Mouse (Mus musculus) testis, postnatal 14 days (tissue): ENCODE results near the gene Mapk10.
A peak's percentile ranks its signal among the peaks of the same experiment; 100 is the strongest.

Experiments used
- DNase-seq: peaks from one replicate; pipeline ENCODE4 v3.0.0; 2021; ENCODE audit warnings: low spot score

Mapk10 gene

DNA sequence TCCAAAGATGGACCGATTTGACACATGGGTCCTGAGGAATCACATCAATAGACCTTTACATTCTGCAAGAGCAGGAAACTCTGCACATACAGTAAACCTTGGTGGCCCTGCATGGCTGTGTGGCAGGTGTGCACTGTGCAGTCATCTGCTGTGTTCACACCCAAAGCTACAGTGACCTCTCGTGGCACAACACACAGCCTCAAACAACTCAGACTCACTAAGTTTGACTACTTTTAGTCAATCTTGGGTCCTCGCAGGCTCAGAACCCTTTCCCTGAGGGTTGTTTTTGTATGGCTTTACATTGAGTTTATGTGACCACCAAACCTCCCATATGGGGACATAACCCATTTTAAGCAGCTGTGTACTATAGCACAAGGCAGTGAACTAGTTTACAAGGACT, 47.1 kb downstream of the Mapk10 start:
- DNase-seq: no peak

- no peak for DNase-seq
These were observed 49.6 kb downstream of the Mapk10 start for GRCm38 (mm10) chr5:103161574-103161973.

GRCm38 (mm10) chr5:103161196-103161540, 50.0 kb downstream of the Mapk10 start:
- DNase-seq: peak; percentile 7

GRCm38 (mm10) chr5:103160314-103161195, 50.6 kb downstream of the Mapk10 start:
- DNase-seq: no peak

DNA sequence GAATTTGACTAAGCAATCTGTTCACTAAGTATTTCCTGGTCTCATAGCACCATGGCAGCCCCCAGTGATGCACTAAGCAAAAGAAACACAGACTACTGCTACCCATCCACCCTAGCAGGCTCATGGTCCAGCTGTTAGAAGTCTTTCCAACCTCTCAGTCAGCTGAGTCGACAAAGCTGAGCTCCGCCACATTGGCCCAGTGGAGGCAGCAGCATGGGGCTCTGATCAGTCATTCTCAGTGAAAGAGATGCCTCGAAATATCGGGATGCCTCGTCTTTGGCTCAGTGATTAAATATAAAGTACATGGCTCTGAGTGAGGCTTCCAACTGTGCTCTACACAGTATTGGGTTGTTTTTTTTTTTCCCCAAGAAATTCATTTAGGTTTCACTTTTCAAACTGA, 70.2 kb downstream of the Mapk10 start:
- DNase-seq: no peak

GRCm38 (mm10) chr5:103134839-103135238, 76.3 kb downstream of the Mapk10 start:
- DNase-seq: no peak

DNA sequence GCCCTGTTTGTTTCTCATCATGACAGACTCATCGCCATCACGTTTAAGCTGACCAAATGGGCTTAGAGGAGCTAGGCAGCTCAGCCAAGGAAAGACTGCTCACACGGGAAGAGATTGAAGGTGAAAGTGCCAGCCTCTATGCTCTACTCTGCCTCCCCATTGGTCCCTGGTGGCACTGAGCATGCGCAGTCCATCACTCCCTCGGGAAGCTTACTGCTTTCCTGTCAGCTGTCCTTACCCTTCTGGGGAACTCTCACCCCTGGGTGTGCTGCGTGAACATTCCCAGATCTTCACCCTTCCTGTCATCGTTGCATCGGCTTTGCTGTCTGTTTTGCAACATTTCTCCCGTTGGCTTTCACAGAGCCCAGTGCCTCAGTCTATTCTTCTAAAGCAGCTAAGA, 77.5 kb downstream of the Mapk10 start:
- peak; percentile 43 for DNase-seq

DNA sequence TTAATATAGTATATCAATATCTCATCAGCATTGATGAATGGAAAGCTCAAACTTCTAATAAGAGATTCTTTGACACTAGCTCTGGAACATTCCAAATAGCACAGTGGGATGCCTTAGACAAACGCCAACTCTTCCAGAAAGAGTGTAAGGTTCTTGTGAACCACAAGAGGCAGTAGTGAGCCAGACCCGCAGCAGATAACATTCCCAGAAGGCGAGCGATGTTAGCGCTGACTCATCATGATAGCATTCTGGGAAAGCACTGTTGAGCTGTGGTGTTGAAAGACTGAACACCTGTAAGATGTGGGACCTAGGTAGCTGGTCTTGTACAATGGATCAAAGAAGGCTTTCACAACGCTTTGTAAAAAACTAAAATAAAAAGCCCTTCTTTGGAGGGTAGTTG, 78.3 kb downstream of the Mapk10 start:
- peak; percentile 13 for DNase-seq

DNA sequence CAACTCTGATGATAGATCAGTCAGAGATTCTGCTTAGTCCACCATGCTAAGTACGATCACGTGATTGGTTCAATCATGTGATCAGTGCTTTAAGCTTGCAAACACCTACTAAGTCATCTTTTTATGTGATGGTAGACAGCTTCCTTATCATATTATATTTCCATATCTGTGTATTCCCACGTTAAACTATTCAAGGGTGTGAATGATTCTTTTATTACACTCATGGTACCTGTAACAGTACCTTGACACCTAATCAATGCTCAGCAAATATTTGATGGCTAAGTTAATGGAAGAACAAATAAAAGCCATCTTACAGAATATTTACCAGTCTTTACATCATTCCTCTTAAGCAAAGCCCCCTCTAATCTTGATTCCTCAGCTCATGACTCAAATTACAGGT, 91.5 kb downstream of the Mapk10 start:
- no peak for DNase-seq

DNA sequence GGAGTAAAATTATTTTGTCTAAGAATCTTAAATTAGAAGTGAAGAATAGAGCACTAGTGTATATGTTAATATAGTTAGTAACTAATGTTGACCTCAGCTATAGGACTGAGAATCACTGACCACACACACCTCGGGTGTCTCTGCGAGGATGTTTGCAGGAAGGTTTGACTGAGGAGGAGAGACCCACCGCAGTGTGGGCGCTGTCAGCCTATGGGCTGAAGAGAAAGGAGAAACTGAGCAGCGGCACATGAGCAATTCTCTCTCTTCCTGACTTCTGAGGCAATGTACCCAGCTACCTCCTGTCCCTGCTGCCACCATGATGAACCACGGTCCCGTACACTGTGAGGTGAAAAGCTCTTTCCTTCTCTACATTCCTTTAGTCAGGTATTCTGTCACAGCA, 95.6 kb downstream of the Mapk10 start:
- no peak for DNase-seq

- DNase-seq: no peak
These were observed 98.7 kb downstream of the Mapk10 start for GRCm38 (mm10) chr5:103112471-103112870.

DNA sequence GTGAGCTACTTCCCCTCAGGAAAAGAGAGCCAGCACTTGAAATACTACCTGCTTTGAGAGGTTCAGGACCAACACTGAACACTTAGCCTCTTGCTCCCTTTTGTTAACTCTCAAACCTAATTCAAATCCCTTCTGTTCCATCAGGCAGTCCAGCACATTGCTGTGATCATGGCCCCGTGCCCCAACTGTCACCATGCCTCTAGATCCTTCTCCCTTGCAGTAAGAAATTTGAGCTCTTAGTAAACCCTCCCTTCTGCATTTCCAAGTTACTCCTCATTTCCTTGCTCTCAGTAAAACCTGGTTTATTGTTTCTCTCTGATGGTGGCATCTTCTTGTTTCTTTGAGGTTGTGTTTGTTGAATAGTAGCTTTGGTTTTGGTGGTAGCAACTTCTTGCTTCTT, 101.7 kb downstream of the Mapk10 start:
- DNase-seq: no peak

DNA sequence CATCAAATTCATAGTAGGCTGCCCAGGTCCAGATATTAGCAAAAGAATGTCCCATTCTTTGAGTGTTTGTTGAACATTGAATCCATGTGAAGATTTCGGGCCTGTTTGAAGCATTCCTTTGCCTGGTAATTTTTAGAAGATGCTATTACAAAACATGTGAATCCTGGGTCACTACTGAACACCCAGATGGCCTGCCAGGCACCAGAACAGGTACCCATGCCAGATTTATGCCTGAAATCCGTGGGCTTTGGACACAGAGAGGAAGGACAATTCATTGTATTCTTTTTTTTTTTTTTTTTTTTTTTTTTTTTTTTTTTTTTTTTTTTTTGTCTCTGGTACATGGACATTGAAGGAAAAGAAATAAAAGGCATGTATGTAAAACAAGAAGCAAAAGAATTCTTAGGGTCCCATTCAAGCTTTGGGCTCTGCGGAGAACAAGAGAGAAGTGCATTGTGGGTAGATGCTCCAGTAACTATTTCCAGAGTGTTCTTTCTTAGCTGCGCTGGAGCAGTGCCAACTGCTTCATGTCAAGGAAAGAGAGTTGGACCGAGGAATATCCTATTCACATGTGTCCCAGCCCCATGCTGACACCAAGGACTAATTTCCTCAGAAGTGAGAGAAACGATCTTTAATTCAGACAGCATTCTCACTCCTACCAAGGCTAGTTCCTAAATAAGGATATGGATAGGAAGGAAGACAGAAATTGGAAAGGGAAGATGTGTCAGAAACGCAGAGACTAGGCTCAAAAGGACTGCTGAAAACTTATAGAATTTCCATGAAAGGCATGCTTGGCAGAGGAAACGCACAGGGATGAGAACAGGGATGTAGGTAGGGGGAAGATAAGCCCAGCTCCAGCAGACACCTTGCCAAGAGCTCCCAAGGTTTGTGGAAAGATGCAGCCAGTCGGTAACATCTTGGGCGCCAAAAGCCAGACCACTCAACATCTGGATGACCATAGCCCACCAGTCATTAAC, 105.4 kb downstream of the Mapk10 start:
- no peak for DNase-seq

GRCm38 (mm10) chr5:103104082-103104481, 107.1 kb downstream of the Mapk10 start:
- no peak for DNase-seq

DNA sequence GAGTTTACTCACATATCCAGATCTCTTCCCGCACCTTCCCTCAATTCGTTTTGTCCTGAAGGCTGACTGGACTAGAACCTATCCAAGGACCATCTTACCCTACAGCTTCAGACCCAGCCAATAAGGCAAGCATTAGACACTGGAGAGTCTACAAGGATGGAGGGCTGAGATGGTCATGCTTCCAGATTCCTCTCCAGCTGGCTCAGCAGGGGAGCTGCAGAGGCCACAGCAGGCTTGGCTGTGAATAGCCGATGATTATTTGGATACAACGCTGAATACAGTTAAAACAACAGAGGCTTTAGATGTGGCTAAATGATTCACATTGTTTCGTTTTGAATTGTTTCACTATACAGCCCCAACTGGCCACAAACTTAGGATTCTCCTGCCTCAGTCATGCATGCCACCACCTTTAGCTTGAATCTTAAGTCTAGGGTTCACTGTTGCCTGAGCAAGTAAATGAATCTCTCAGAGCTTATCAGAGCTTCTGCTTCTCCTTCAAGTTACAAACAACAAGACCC, 108.2 kb downstream of the Mapk10 start:
- DNase-seq: peak; percentile 25

DNA sequence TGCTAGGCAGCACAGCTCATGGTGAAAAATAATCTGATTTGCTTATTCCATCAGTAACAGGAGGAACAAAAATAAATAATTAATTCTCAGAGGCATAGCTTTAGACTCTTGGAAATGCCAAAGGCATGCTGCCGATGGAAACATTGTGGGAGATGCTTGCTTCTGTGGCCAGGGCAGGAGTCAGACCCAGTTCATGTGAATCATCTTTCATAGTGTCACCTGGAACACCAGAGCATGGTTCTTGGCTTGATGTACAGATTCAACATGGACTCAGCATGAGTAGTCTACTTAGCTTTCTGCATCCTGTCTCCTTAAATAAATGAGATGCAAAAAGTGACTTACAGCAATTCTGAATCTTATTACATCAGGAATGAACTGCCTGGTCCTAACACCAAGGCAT, 109.0 kb downstream of the Mapk10 start:
- DNase-seq: no peak

GRCm38 (mm10) chr5:103094166-103094565, 117.0 kb downstream of the Mapk10 start:
- no peak for DNase-seq

DNA sequence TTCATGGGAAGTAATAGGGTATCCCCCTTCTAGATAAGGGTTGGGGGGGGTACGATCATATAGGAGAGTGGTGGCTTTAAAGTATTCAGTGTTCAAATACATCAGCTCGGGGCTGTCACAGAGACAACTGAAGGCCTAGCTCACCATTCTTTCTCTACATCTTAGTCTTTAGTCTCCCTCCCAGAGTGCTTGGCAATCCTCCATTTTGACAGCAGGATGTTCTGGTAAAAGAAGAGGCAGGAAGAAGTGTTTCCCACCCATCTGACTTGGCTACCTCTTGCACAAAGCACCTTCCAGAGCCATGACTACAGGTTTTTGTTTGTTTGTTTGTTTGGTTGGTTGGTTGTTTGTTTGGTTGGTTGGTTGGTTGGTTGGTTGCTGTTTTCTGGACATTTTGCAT, 125.3 kb downstream of the Mapk10 start:
- DNase-seq: no peak

GRCm38 (mm10) chr5:103075451-103075850, 135.7 kb downstream of the Mapk10 start:
- peak; percentile 19 for DNase-seq

GRCm38 (mm10) chr5:103072200-103072825, 138.8 kb downstream of the Mapk10 start:
- DNase-seq: no peak

- DNase-seq: no peak
These were observed 140.0 kb downstream of the Mapk10 start for GRCm38 (mm10) chr5:103071006-103071612.
